Mouse (Mus musculus) frontal cortex, adult 2 months (tissue): ENCODE data around the gene Josd1. TPM values are rescaled to one million over a fixed set of nuclear protein-coding genes. Genes with fewer than 3 reads are reported as not detected.

ENCODE experiments used
- DNase-seq, 2 experiments: peaks; one replicate each; pipeline ENCODE4 v3.0.0; 2022; ENCODE audit warnings: low spot score in 1 of 2; ENCODE audit errors: extremely low spot score in 1 of 2
- polyA plus RNA-seq: library from polyadenylated mRNA; depleted of rRNA; stranded (reverse); fragments of >200 nt; gene quantifications from 2 replicates; pipeline ENCODE4 v1.2.3, GENCODE M21; 2012; rRNA removed

Gene Josd1
- polyA plus RNA-seq, 1 experiment, result 53.8 TPM

- DNase-seq, result no peak
Observed at GRCm38 (mm10) chr15:79661852-79662251, 25.9 kb downstream of the Josd1 start.

DNA sequence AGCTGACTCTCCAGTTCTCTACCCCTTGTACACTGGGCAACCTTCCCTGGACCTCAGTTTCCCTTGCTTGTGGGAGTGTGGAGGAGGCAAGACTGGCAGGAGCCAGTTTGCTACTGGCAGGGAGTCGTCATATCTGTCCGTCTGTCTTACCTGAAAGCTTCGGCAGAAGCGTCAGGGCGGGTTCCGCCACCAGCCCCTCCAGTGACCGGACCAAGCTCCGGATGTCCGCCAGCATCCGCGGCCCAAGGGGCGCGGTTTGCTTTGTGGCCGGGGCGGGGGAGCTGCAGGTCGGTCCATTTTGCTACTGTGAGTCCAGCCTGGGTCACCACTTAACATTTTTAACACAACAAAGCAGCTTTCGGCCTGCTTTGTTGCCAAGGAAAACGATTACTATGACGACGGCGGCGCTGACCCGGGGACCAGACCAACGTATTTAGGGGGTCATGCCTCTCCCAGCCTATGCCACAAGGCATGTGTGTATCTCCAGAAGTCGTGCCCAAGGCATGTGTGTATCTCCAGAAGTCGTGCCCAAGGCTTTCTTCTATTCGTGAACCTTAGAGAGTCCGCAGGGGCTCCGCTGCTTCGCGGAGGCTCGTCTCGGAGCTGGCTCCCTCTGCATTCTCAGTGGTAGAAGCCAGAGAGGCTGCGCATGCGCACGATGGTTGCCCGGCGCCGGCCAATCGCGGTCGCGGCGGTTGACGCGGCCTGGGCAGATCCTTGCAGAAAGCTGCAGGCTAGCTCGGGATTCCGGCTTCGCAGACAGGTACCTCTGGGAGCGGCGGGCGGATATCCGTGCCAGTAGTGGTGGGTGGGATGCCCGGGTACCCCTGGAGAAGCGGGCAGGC lies 29.0 kb downstream of the Josd1 start, which contains the start of the genes Fam227a and Cby1:
Fam227a (minus strand) TSS at position 426 of the 845 bp plus-strand sequence.
Cby1 (plus strand) TSS at position 669 of the 845 bp plus-strand sequence.
- peak; percentile 84 to 96 for DNase-seq

- peak; percentile 68 to 95 for DNase-seq
Observed at GRCm38 (mm10) chr15:79657837-79658530, 29.7 kb downstream of the Josd1 start.

DNA sequence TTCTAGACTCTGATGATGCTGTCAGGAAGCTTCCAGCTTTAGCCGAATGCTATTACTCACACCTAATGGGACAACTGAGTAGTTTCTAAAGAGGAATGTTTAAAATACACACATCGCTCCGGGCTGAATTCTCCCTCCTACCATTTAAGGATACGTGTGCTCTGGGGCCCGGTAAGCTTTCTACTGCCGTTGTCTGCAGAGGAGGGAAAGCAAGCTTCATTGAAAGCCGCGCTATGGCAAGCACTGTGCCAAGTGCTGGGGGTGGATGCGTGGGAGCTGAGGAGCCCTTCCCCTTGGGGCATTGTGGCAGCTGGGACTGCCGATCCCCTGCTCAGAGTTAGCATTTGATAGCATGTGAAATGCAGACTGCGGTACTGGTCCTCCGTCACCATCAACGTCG lies 31.3 kb downstream of the Josd1 start:
- DNase-seq, result peak in 1 of 2 experiments; percentile 70

- no peak for DNase-seq
Observed at GRCm38 (mm10) chr15:79651481-79651880, 36.2 kb downstream of the Josd1 start.

- DNase-seq, result peak in 1 of 2 experiments; percentile 59
Observed at GRCm38 (mm10) chr15:79650569-79650968, 37.1 kb downstream of the Josd1 start.

GRCm38 (mm10) chr15:79648130-79648529 lies 39.6 kb downstream of the Josd1 start:
- DNase-seq, result peak in 1 of 2 experiments; percentile 51

GRCm38 (mm10) chr15:79645483-79645882 lies 42.2 kb downstream of the Josd1 start:
- DNase-seq, result no peak

GRCm38 (mm10) chr15:79641135-79641817 lies 46.4 kb downstream of the Josd1 start:
- peak in 1 of 2 experiments; percentile 51 for DNase-seq

DNA sequence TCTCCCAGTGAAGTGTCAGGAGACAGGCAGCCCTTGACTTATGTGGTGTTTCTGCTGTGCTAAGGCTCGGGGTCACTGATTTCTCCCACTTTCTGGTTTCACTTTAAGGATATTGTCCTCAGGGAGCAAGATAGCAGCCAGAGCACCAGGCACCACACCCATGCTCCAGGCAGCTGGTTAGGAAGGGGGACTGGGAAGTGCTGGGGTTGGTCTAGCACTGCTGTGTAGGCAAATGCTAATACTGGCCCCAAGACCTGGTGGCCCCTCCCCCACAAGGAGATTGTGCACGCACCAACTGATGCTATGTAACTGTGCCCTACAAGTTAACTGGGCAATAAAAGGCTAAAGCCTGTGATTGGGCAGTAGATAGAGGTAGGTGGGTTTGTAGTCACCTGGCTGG lies 57.2 kb downstream of the Josd1 start:
- no peak for DNase-seq

Other genes starting within 250 kb of the Josd1 start
- 195 and 198 TPM in 2 replicates for gene Csnk1e, start 232.4 kb downstream of the Josd1 start, polyA plus RNA-seq
- gene Kcnj4, start 182.7 kb downstream of the Josd1 start, polyA plus RNA-seq, result 169 and 176 TPM in 2 replicates
- gene Kdelr3, start 171.5 kb downstream of the Josd1 start, polyA plus RNA-seq, result 1.6 TPM in 2 replicates
- gene Ddx17, start 141.2 kb downstream of the Josd1 start, polyA plus RNA-seq, result 560 and 674 TPM in 2 replicates
- gene Dmc1, start 82.8 kb downstream of the Josd1 start, polyA plus RNA-seq, result 2.3 and 3.4 TPM in 2 replicates
- gene Fam227a, start 29.0 kb downstream of the Josd1 start, polyA plus RNA-seq, result 15.8 and 19.0 TPM in 2 replicates
- 39.3 and 45.0 TPM in 2 replicates for gene Cby1, start 28.7 kb downstream of the Josd1 start, polyA plus RNA-seq
- 92.3 and 97.1 TPM in 2 replicates for gene Tomm22, start 17.1 kb downstream of the Josd1 start, polyA plus RNA-seq
- 45.0 and 46.6 TPM in 2 replicates for gene Gtpbp1, start 2.9 kb upstream of the Josd1 start, polyA plus RNA-seq
- 28.1 and 30.4 TPM in 2 replicates for gene Sun2, start 54.6 kb upstream of the Josd1 start, polyA plus RNA-seq
- gene Dnal4, start 89.9 kb upstream of the Josd1 start, polyA plus RNA-seq, result 84.6 and 85.4 TPM in 2 replicates
- 293 and 296 TPM in 2 replicates for gene Nptxr, start 116.8 kb upstream of the Josd1 start, polyA plus RNA-seq
- gene Npcd, start 146.3 kb upstream of the Josd1 start, polyA plus RNA-seq, result 2.9 and 4.8 TPM in 2 replicates
- 257 and 263 TPM in 2 replicates for gene Cbx6, start 146.8 kb upstream of the Josd1 start, polyA plus RNA-seq
- 7.1 and 7.4 TPM in 2 replicates for gene Apobec3, start 203.7 kb upstream of the Josd1 start, polyA plus RNA-seq